Mouse (Mus musculus): ENCODE data around the gene Phldb2. TPM values are rescaled to one million over a fixed set of nuclear protein-coding genes. Genes with fewer than 3 reads are reported as not detected.
A peak's percentile ranks its signal among the peaks of the same experiment; 100 is the strongest.

Gene Phldb2
- 10 to 100 TPM; 34.3 to 46.2 TPM for total RNA-seq (2021)
- long read RNA-seq, experiment 1, full-length matches to known transcripts = 3 of 18 reads
- long read RNA-seq, experiment 1, partial matches to known transcripts = 6 of 18 reads
- long read RNA-seq, experiment 1, other reads (novel, unspliced or antisense) = 9 of 18 reads
- long read RNA-seq, experiment 2, partial matches to known transcripts = 2 of 12 reads
- long read RNA-seq, experiment 2, other reads (novel, unspliced or antisense) = 9 of 12 reads

- DNase-seq = no peak
Observed at GRCm38 (mm10) chr16:45953394-45953793, at the start of gene Phldb2. Gene Phldb2, minus strand, starts transcription at chr16:45953598.

- DNase-seq = no peak
Observed at GRCm38 (mm10) chr16:46001550-46002166, 48.3 kb upstream of the Phldb2 start.

GRCm38 (mm10) chr16:46000976-46001375 is 47.6 kb upstream of the Phldb2 start:
- no peak for DNase-seq

GRCm38 (mm10) chr16:45999374-46000191 is 46.2 kb upstream of the Phldb2 start:
- DNase-seq = no peak

GRCm38 (mm10) chr16:45998231-45998630 is 44.8 kb upstream of the Phldb2 start:
- no peak for DNase-seq

GRCm38 (mm10) chr16:45990901-45991676 is 37.7 kb upstream of the Phldb2 start:
- no peak for DNase-seq

GRCm38 (mm10) chr16:45986236-45986635 is 32.8 kb upstream of the Phldb2 start:
- DNase-seq = no peak

- peak; percentile 73 for DNase-seq
Observed at GRCm38 (mm10) chr16:45984610-45985606, 31.5 kb upstream of the Phldb2 start.

- no peak for DNase-seq
Observed at GRCm38 (mm10) chr16:45976251-45976650, 22.9 kb upstream of the Phldb2 start.

- no peak for DNase-seq
Observed at GRCm38 (mm10) chr16:45973959-45974686, 20.7 kb upstream of the Phldb2 start.

- no peak for DNase-seq
Observed at GRCm38 (mm10) chr16:45970187-45970586, 16.8 kb upstream of the Phldb2 start.

GRCm38 (mm10) chr16:45968716-45969115 is 15.3 kb upstream of the Phldb2 start:
- DNase-seq = no peak

GRCm38 (mm10) chr16:45967471-45967870 is 14.1 kb upstream of the Phldb2 start:
- DNase-seq = peak; percentile 83

- no peak for DNase-seq
Observed at GRCm38 (mm10) chr16:45966604-45967003, 13.2 kb upstream of the Phldb2 start.

- no peak for DNase-seq
Observed at GRCm38 (mm10) chr16:45964777-45965176, 11.4 kb upstream of the Phldb2 start.

- DNase-seq = no peak
Observed at GRCm38 (mm10) chr16:45963837-45964236, 10.4 kb upstream of the Phldb2 start.

GRCm38 (mm10) chr16:45963088-45963487 is 9.7 kb upstream of the Phldb2 start:
- no peak for DNase-seq

GRCm38 (mm10) chr16:45960978-45961377 is 7.6 kb upstream of the Phldb2 start:
- DNase-seq = no peak

GRCm38 (mm10) chr16:45956390-45956950 is 3.1 kb upstream of the Phldb2 start:
- no peak for DNase-seq

GRCm38 (mm10) chr16:45952501-45952900 is 897 bp downstream of the Phldb2 start:
- no peak for DNase-seq

All from adrenal gland, postnatal 10 days (tissue).